Mouse (Mus musculus) neural tube, embryonic 14.5 days (tissue): Measurements from ENCODE around the gene Lctl. TPM values are rescaled to one million over a fixed set of nuclear protein-coding genes. Genes with fewer than 3 reads are reported as not detected.
"Not testable (repeated sequence)": the region's sequence is repeated elsewhere in the genome, so short reads cannot be mapped to it uniquely, and the experiment has no call there.

Experiments used
- ATAC-seq: fragments of 200-750 bp; cut with Nextera tagmentation; 2 replicates; pipeline ENCODE4 v1.8.0; 2017; ENCODE audit warnings: low read depth, mild to moderate bottlenecking, moderate TSS enrichment, moderate library complexity
- H3K27ac ChIP-seq: fragments of 300-500 bp; sonication (generic); 2 replicates; pipeline ENCODE4 v1.5.1; 2014; ENCODE audit warnings: low read depth, mild to moderate bottlenecking, control low read depth, low read length, moderate library complexity, mixed read lengths
- H3K27me3 ChIP-seq: fragments of 300-500 bp; sonication (generic); 2 replicates; pipeline ENCODE4 v1.6.1; 2014; ENCODE audit warnings: low read length; ENCODE audit not compliant: control insufficient read depth, insufficient read depth
- H3K36me3 ChIP-seq: fragments of 300-500 bp; sonication (generic); 2 replicates; pipeline ENCODE4 v1.6.1; 2014; ENCODE audit warnings: low read length, mixed read lengths; ENCODE audit not compliant: control insufficient read depth, insufficient read depth
- H3K4me1 ChIP-seq: fragments of 300-500 bp; sonication (generic); 2 replicates; pipeline ENCODE4 v1.6.1; 2014; ENCODE audit warnings: low read length; ENCODE audit not compliant: control insufficient read depth, insufficient read depth
- H3K4me2 ChIP-seq: fragments of 300-500 bp; sonication (generic); 2 replicates; pipeline ENCODE4 v1.6.1; 2014; ENCODE audit warnings: mild to moderate bottlenecking, low read depth, low read length, control low read depth
- H3K4me3 ChIP-seq: fragments of 300-500 bp; sonication (generic); 2 replicates; pipeline ENCODE4 v1.5.1; 2014; ENCODE audit warnings: low read depth, low read length, control low read depth, mixed read lengths
- H3K9ac ChIP-seq: fragments of 300-500 bp; sonication (generic); replicated peaks from 2 replicates; pipeline ENCODE4 v1.6.1; 2014; ENCODE audit warnings: low read depth, mild to moderate bottlenecking, control low read depth, low read length, mixed read lengths
- H3K9me3 ChIP-seq: fragments of 300-500 bp; sonication (generic); 2 replicates; pipeline ENCODE4 v1.6.1; 2016; ENCODE audit warnings: low read length; ENCODE audit not compliant: control insufficient read depth
- WGBS: fragments of 180-500 bp; shearing (Covaris S2); extraction: QIAGEN DNeasy Blood & Tissue Kit; methylation state at CpG from one replicate; pipeline ENCODE4 v1.1.7; 2014; 5-methylcytosine and 5-hydroxymethylcytosine counted together
- polyA plus RNA-seq: library from polyadenylated mRNA; unstranded; fragments of >200 nt; fragmentation: Nextera tagmentation; extraction: Ambion mirVana; gene quantifications from 2 replicates; pipeline ENCODE4 v1.2.1, GENCODE M21; 2014

Gene Lctl
- polyA plus RNA-seq, 1 experiment from 2014 or later: not detected

DNA sequence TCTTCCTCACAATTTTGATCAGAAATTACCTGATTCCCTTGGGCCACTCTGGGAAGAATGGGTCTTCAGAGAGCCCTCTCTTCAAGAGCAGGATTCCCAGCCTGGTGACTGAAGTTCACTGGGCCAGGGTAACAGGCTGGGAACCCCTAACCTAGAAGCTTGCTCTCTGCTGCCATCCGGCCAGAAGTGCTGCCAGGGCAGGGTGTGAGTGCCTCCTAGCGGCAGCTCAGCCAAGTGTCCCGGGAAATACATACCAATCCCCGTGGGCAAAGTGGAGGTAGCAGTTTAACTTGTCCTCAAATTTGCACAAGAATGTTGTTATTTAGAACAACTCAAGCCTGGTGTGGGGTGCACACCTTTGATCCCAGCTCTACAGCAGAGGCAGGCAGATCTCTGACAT, 16.5 kb upstream of the Lctl start:
- Histone ChIP-seq H3K9me3 (no peaks in the 10 kb centered on the region), H3K4me1 (no peaks in the 10 kb centered on the region), H3K36me3 (no peaks in the 10 kb centered on the region), H3K27ac (no peak overlapping the region), H3K4me3 (no peak overlapping the region), H3K4me2 (no peak overlapping the region), H3K27me3 (no peaks in the 10 kb centered on the region), H3K9ac (no peak overlapping the region)
- no peak for ATAC-seq
- WGBS: 0% methylated on average over 4 of the region's 4 CpGs

- H3K36me3 ChIP-seq: no peaks in the 10 kb centered on the region
- H3K4me2 ChIP-seq: no peak overlapping the region
- H3K27me3 ChIP-seq: no peaks in the 10 kb centered on the region
- no peaks in the 10 kb centered on the region for H3K4me1 ChIP-seq
- WGBS: 81% methylated on average over 6 of the region's 6 CpGs
- no peak overlapping the region for H3K9ac ChIP-seq
- no peak for ATAC-seq
- H3K4me3 ChIP-seq: no peak overlapping the region
- H3K9me3 ChIP-seq: no peaks in the 10 kb centered on the region
- H3K27ac ChIP-seq: no peak overlapping the region
Measured at GRCm38 (mm10) chr9:64105301-64105700, 11.6 kb upstream of the Lctl start.

- no peak overlapping the region for H3K27ac ChIP-seq
- ATAC-seq: no peak
- no peak overlapping the region for H3K4me3 ChIP-seq
- no peak overlapping the region for H3K4me2 ChIP-seq
- no peaks in the 10 kb centered on the region for H3K9me3 ChIP-seq
- H3K4me1 ChIP-seq: no peaks in the 10 kb centered on the region
- WGBS: 96% methylated on average over 16 of the region's 16 CpGs
- no peaks in the 10 kb centered on the region for H3K36me3 ChIP-seq
- H3K27me3 ChIP-seq: no peaks in the 10 kb centered on the region
- H3K9ac ChIP-seq: no peak overlapping the region
Measured at GRCm38 (mm10) chr9:64110502-64110901, 6.4 kb upstream of the Lctl start.

GRCm38 (mm10) chr9:64114646-64115045, 2.3 kb upstream of the Lctl start:
- WGBS: 66% methylated on average over 2 of the region's 2 CpGs
- H3K27me3 ChIP-seq: no peaks in the 10 kb centered on the region
- H3K4me2 ChIP-seq: no peak overlapping the region
- no peaks in the 10 kb centered on the region for H3K4me1 ChIP-seq
- H3K4me3 ChIP-seq: no peak overlapping the region
- H3K27ac ChIP-seq: no peak overlapping the region
- H3K9me3 ChIP-seq: no peaks in the 10 kb centered on the region
- no peaks in the 10 kb centered on the region for H3K36me3 ChIP-seq
- no peak for ATAC-seq
- no peak overlapping the region for H3K9ac ChIP-seq

GRCm38 (mm10) chr9:64115756-64116155, 1.2 kb upstream of the Lctl start:
- ATAC-seq: no peak
- WGBS: 84% methylated on average over 6 of the region's 6 CpGs
- Histone ChIP-seq H3K27ac (no peak overlapping the region), H3K4me1 (no peaks in the 10 kb centered on the region), H3K4me3 (no peak overlapping the region), H3K9ac (no peak overlapping the region), H3K36me3 (no peaks in the 10 kb centered on the region), H3K9me3 (no peaks in the 10 kb centered on the region), H3K4me2 (no peak overlapping the region), H3K27me3 (no peaks in the 10 kb centered on the region)

DNA sequence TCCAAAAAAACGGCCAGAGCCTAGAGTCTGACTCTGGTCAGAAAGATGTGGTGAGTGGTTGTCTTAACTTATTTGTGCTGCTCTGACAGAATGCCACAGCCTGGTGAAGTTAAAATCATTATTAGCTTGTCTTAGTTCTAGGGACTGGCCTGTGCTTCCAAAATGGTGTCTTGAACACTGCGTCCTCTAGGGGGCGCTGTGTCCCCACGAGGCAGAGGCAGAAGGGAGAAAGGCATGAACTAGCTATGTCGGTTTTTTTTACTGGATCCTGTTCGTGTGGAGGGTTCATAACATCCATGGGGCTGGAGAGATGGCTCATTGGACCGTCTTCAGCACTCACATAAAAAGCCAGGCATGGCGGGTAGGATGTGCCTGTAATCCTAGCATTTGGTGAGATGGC, 3.0 kb downstream of the Lctl start:
- H3K27me3 ChIP-seq: no peaks in the 10 kb centered on the region
- H3K4me1 ChIP-seq: no peaks in the 10 kb centered on the region
- no peak overlapping the region for H3K4me3 ChIP-seq
- no peak overlapping the region for H3K27ac ChIP-seq
- WGBS: 28% methylated on average over 8 of the region's 8 CpGs
- no peak overlapping the region for H3K9ac ChIP-seq
- no peaks in the 10 kb centered on the region for H3K36me3 ChIP-seq
- H3K4me2 ChIP-seq: no peak overlapping the region
- no peaks in the 10 kb centered on the region for H3K9me3 ChIP-seq
- no peak for ATAC-seq

DNA sequence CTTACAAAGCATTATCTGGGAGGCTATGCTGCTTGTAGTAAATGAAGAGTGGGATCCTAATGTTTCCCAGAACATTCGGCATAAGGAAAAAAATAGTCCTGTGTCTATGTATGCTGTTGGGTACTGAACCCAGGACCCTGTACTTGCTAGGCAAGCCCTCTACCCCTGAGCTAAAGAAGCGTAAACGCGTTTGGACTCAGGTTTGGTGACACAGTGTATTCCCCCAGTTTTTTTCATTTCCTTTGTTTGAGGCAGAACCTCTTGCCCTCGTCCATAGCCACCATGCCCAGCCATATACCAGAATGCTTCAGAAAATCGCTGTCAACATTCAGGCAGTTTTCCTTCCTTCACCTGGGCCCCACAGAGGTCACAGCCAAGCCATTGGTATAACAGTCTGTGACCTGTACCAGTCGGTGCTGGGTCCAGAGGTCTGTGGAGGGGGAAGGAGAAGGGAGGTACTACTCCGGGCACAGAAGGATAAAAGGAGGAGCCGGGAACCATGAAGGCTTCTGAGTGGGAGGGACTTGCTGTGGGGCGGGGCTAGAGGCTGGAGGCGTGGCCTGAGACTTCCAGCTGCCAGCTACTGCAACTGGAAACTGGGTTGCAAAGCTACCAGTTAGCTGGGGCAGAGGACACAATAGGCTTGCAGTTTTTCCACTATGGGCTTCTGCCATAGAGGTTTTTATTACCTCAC, 3.8 kb downstream of the Lctl start:
- no peak overlapping the region for H3K27ac ChIP-seq
- H3K9ac ChIP-seq: no peak overlapping the region
- ATAC-seq: no peak
- H3K27me3 ChIP-seq: no peaks in the 10 kb centered on the region
- H3K9me3 ChIP-seq: no peaks in the 10 kb centered on the region
- H3K4me2 ChIP-seq: no peak overlapping the region
- 41% methylated on average over 11 of the region's 11 CpGs for WGBS
- H3K4me1 ChIP-seq: no peaks in the 10 kb centered on the region
- no peaks in the 10 kb centered on the region for H3K36me3 ChIP-seq
- H3K4me3 ChIP-seq: no peak overlapping the region

GRCm38 (mm10) chr9:64122601-64123000, 5.7 kb downstream of the Lctl start:
- Histone ChIP-seq H3K27ac (no peak overlapping the region), H3K36me3 (no peaks in the 10 kb centered on the region), H3K4me3 (no peak overlapping the region), H3K27me3 (no peaks in the 10 kb centered on the region), H3K4me1 (no peaks in the 10 kb centered on the region), H3K4me2 (no peak overlapping the region), H3K9ac (no peak overlapping the region), H3K9me3 (no peaks in the 10 kb centered on the region)
- ATAC-seq: no peak
- WGBS: 96% methylated on average over 10 of the region's 10 CpGs

DNA sequence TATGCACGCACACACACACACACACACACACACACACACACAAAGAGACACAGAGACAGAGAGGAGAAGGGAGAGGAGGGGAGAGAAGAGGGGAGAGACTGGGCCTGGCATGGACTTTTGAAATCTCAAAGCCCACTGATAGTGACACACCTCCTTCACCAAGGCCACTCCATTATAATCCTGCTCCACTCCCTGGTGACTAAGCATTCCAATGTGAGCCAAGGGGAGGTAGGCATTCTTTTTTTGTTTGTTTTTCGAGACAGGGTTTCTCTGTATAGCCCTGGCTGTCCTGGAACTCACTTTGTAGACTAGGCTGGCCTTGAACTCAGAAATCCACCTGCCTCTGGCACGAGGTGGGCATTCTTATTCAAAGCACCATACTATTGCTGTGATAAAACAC, 7.9 kb downstream of the Lctl start:
- H3K4me1 ChIP-seq, H3K9me3 ChIP-seq, H3K9ac ChIP-seq, H3K36me3 ChIP-seq, H3K27ac ChIP-seq, H3K27me3 ChIP-seq, ATAC-seq, H3K4me3 ChIP-seq, H3K4me2 ChIP-seq: not testable (repeated sequence)
- 63% methylated on average over 3 of the region's 3 CpGs for WGBS
